In the genomic region with DNA sequence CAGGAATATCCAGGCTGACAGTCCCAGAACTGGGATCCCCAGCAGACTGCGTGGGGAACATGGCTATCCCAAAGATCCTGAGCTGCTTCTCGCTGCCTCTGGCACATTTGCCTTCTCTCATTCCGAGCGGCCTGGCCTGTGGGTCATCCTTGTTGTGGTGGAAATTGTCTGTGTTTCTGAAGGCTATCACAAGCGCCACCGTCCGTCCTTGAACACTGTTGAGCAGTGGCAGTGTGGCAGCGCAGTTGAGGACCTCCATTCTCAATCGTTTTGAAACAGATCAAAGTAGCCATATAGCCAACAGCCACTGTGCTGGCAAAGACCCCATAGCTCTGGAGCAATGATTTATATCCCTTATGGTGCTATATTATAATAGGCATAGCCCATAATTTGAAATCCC, we compare ENCODE assay signal across 26 mouse cellular contexts. TPM values are rescaled to one million over a fixed set of nuclear protein-coding genes. Genes with fewer than 3 reads are reported as not detected.
DNase-seq lines count a peak whose midpoint lies in the region; ATAC-seq and TF ChIP-seq lines count a peak whose summit lies in the region.
"Had no signal": no experiment of that assay in that cellular context is flagged by ENCODE, and none has a peak within 500 bp of the region (broad histone marks: within the 10 kb centered on the region; RNA-seq: fewer than 3 reads in every experiment).

No protein-coding gene starts in this region.

- H3K9ac ChIP-seq in heart, embryonic 12.5 days: no peak overlapping the region
- H3K9ac ChIP-seq: embryonic facial prominence, embryonic 12.5 days; forebrain, embryonic 13.5 days; hindbrain, embryonic 12.5 days had no signal

- no peaks in the 10 kb centered on the region for H3K27me3 ChIP-seq in heart, embryonic 12.5 days (replicated peaks)
- H3K27me3 ChIP-seq: embryonic facial prominence, embryonic 12.5 days; forebrain, embryonic 13.5 days; hindbrain, embryonic 12.5 days had no signal

- 73% methylated on average over 9 of the region's 9 CpGs for whole genome bisulfite sequencing in heart, embryonic 12.5 days

- intact Hi-C loops in gastrocnemius, adult 2 months (cut with DNase I): no loop called here
- intact Hi-C loops in heart, postnatal 25 days (cut with DNase I): no loop called here

- peak overlapping the region; percentile 37 for H3K4me3 ChIP-seq in gastrocnemius, adult 2 months
- no peak overlapping the region for H3K4me3 ChIP-seq in heart, embryonic 12.5 days
- H3K4me3 ChIP-seq: embryonic facial prominence, embryonic 12.5 days; forebrain, embryonic 13.5 days; hindbrain, embryonic 12.5 days had no signal

- DNase-seq in gastrocnemius, adult 2 months: no peak
- no peak for DNase-seq in gastrocnemius, adult 8-10 months (ENCODE audit: low spot score in 2 of 2)
- DNase-seq in heart, postnatal 25 days (ENCODE audit: low spot score): no peak
- DNase-seq in testis, postnatal 10 days (ENCODE audit: low spot score): peak; percentile 32
- DNase-seq in testis, postnatal 14 days (ENCODE audit: low spot score): no peak
- no peak for DNase-seq in spleen, postnatal 4 days (ENCODE audit: low spot score in 2 of 2)
- DNase-seq: cerebellum, adult 11 months; cerebellum, adult 8-10 months; embryo, embryonic 11 days; gastrocnemius, postnatal 10 days; kidney, adult 8-10 months had no signal

- no peak for TF ChIP-seq CTCF in gastrocnemius, adult 2 months (IDR thresholded peaks at IDR 0.05)

- peaks cover 79% of the 10 kb centered on the region for H3K4me1 ChIP-seq in heart, embryonic 12.5 days (replicated peaks)
- H3K4me1 ChIP-seq: forebrain, embryonic 13.5 days had no signal

- no peak overlapping the region for H3K4me2 ChIP-seq in heart, embryonic 12.5 days
- H3K4me2 ChIP-seq: embryonic facial prominence, embryonic 12.5 days; forebrain, embryonic 13.5 days; hindbrain, embryonic 12.5 days had no signal

- 0 out of 2 replicates have a peak, but pooled peaks cover 6% of the 10 kb centered on the region for H3K36me3 ChIP-seq in heart, embryonic 12.5 days
- H3K36me3 ChIP-seq: embryonic facial prominence, embryonic 12.5 days; hindbrain, embryonic 12.5 days had no signal

- H3K27ac ChIP-seq in gastrocnemius, adult 2 months: peak overlapping the region; percentile 90
- peak overlapping the region; percentile 99 for H3K27ac ChIP-seq in heart, embryonic 12.5 days (ENCODE audit: poor library complexity, severe bottlenecking)
- H3K27ac ChIP-seq: embryonic facial prominence, embryonic 12.5 days; forebrain, embryonic 13.5 days; hindbrain, embryonic 12.5 days had no signal

- H3K9me3 ChIP-seq in heart, embryonic 12.5 days (replicated peaks): no peaks in the 10 kb centered on the region
- H3K9me3 ChIP-seq: embryonic facial prominence, embryonic 12.5 days; forebrain, embryonic 13.5 days; hindbrain, embryonic 12.5 days had no signal

- no peak for ATAC-seq in heart, embryonic 12.5 days (ENCODE audit: insufficient number of reproducible peaks, low FRiP score)
- ATAC-seq: forebrain, embryonic 13.5 days; hindbrain, embryonic 16.5 days; inflammation-experienced regulatory T-cells, adult 6 months; intestine, postnatal 0 days had no signal

RNA-seq across cellular contexts. Expression of gene Lrrfip1, which starts 10.2 kb away (rescaled TPM):
- total RNA-seq in gastrocnemius, adult 2 months (2021): 100 to 1,000 TPM; 131 to 149 TPM
- total RNA-seq in gastrocnemius, adult 8-10 months (2022): 100 to 1,000 TPM; 104 to 126 (median 123) TPM
- 151 and 161 TPM in 2 replicates for polyA plus RNA-seq in heart, embryonic 12.5 days (2016; fragmentation: Nextera tagmentation; extraction: Ambion mirVana)
- 10 to 100 TPM; 81.3 to 98.0 TPM for total RNA-seq in heart, postnatal 25 days (2021)

RNA-seq across cellular contexts. Expression of gene Rab17, which starts 39.3 kb away (rescaled TPM):
- total RNA-seq in gastrocnemius, adult 2 months (2021): not detected
- not detected for total RNA-seq in gastrocnemius, adult 8-10 months (2022)
- 0.64 and 1.3 TPM in 2 replicates for polyA plus RNA-seq in heart, embryonic 12.5 days (2016; fragmentation: Nextera tagmentation; extraction: Ambion mirVana)
- total RNA-seq in heart, postnatal 25 days (2021): 1 to 10 TPM; 2.1 to 3.2 TPM
- total RNA-seq: adrenal gland, adult 8-10 months; gastrocnemius, postnatal 10 days had no signal
- polyA plus RNA-seq: brain, embryonic 14.5 days; forebrain, embryonic 13.5 days; inflammation-experienced regulatory T-cells, adult 6 months had no signal

RNA-seq across cellular contexts. Expression of gene Prlh, which starts 55.8 kb away (rescaled TPM):
- not detected for total RNA-seq in gastrocnemius, adult 2 months (2021)
- total RNA-seq in gastrocnemius, adult 8-10 months (2022): not detected
- polyA plus RNA-seq in heart, embryonic 12.5 days (2016; fragmentation: Nextera tagmentation; extraction: Ambion mirVana): not detected in 2 replicates
- total RNA-seq in heart, postnatal 25 days (2021): not detected
- total RNA-seq: adrenal gland, adult 8-10 months; adrenal gland, postnatal 4 days; common myeloid progenitor, adult 5-6 weeks; ES-E14; gastrocnemius, postnatal 10 days; gastrocnemius, postnatal 4 days; heart, postnatal 36 days had no signal
- polyA plus RNA-seq: brain, embryonic 14.5 days; embryonic facial prominence, embryonic 12.5 days; forebrain, embryonic 13.5 days; hindbrain, embryonic 12.5 days; hindbrain, embryonic 16.5 days; inflammation-experienced regulatory T-cells, adult 6 months; intestine, postnatal 0 days; kidney, embryonic 16.5 days had no signal
